Mouse (Mus musculus): ENCODE measurements around the gene Nat10.

Gene Nat10

DNA sequence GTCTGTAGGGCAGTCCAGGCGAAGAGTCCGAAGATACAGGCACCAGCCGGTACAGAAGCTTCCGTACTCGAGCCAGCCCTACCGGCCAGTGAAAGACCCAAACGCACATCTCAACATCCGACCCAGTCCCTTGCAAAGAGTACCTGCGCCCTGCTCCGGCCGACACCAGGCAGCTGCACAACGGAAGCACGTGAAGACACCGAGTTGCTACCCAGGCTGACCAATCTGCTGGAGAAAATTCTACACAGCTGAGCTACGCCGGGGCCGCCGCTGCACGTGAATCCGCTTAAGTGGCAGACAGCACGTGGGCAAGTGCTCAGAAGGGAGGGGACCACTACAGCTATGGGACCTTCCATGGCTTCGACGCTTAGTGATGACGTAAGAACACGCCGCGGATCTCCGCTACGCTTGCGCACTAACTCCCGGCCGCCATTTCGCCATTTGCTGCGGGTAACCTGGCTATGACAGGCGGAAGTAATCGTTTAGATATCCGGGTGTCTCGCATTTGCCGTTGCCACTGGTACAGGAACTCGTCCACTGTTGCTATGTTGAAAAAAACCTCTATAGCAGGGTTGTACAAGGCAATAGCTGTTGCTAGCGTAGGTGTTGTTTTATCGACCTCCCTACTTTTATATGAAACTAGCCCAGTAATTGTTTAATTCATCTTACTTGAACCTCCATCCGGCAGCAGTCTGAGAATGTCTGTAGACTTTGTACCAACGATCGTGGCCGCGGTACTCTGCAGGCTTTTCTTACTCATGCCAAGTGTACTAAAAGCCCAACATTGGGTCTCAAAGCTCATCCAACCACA lies at the start of gene Nat10:
TSS of gene Nat10 (minus strand) at position 365 of the 811 bp plus-strand sequence.
- DNase-seq: peak; percentile 98 to 99

DNA sequence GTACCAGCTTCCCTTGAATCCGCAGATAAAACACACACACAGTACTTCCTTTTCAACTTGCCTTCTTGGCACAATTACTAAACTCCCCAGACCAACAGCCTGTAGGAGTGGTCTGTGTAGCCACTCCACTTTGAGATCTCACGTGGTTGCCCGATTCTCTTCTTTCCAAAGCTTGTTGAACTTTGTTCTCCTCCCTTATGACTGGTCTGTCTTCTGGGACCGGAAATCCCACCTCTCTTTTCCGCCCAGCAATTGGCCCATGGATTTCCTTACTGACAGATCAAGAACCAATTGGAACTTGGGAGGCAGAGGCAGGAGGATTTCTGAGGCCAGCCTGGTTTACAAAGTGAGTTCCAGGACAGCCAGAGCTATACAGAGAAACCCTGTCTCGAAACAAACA lies 49.3 kb upstream of the Nat10 start:
- DNase-seq: peak; percentile 49 to 59

DNA sequence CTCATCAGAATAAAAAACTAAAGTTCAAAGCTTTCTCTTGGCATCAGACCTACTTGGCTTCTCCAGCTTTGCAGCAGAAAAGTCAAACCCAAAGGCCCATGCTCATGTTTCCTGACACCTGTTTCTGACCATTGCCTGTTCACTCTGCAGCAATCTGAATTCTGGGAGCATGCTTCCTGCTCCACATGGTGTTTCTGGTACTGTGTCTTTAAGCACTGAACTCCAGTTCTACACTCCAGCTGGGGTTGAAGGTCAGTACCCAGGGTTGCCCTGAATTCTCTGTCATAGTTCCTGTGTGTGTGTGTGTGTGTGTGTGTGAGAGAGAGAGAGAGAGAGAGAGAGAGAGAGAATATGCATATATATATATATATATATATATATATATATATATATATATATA lies 47.4 kb upstream of the Nat10 start:
- peak; percentile 35 to 52 for DNase-seq

DNA sequence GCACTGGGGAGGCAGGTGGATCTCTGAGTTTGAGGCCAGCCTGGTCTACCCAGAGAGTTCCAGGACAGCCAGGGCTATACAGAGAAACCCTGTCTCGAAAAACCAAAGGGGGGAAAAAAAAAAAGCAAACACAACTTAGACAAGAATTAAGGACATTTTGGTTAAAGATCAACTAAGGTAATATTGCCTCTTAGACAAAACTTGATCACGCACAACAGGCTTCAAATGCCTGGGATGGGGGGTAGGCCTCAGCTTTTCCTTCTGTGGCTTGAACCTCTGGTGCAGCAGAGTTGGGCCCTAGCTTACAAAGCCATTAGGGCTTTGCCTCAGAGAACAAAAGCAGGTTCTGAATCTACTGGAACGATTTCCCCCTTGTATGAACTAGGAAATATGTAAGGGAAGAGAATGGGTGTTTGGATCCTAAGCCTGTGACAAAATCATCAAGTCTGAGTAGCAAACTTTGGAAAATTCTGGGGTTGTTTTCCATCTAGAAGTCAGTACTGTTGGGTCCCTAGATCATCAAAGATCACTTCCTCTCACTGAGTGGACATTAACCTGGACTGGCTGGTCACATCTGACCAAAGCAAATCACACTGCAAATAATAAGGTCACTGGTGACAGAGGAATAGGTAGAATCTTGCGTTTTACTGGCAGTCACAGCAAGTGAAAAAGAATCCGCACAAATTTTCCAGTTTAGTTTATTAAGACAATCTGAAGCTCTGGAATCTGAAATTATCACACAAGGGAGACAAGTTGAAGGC lies 42.9 kb upstream of the Nat10 start:
- DNase-seq: no peak

DNA sequence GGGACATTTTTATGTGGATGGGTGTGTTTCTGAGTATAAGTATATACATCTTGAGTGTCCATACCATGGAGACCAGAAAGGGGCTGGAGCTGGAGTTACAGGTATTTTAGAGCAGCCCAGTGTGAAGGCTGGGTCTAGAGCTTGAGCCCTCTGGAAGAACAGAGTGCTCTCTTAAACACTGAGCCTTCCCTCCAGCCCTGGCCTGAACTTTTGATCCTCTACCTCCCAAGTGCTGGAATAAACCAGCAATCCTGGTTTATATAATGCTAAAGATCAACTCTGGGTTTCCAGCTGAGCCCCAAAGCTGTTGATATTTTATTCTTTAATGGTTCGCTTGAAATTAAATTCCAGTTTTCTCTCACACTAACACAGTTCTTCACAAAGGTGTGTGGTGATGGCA lies 41.4 kb upstream of the Nat10 start:
- DNase-seq: peak; percentile 27 to 28

DNA sequence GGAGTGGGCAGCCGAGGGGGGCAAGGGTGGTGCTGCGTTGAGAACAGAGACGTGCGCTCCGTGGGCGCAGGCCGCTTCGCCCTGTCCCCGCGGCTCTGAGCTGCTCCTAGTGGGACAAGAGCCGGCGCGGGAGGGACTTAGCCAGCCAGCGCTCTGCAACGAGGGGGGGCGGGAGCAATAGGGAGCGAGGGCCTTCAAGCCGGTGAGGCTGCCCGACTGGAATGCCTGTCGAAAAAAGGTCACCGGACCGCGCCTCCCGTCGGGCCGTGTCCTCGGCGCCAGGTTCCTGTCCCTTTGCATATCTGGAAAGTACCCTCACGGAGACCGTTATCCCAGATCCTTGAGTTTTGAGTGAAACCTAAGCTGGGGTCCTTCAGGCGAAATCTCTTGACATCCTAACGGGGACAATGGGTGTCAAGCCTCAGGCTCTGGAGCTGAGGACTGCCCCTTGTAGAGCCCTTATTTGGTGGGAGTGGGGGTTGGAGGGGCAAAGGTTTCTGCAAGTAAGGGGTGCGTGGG lies 36.5 kb upstream of the Nat10 start, which contains the start of gene Caprin1:
TSS of gene Caprin1 (minus strand) at position 159 of the 519 bp plus-strand sequence.
- DNase-seq: peak; percentile 93 to 94

DNA sequence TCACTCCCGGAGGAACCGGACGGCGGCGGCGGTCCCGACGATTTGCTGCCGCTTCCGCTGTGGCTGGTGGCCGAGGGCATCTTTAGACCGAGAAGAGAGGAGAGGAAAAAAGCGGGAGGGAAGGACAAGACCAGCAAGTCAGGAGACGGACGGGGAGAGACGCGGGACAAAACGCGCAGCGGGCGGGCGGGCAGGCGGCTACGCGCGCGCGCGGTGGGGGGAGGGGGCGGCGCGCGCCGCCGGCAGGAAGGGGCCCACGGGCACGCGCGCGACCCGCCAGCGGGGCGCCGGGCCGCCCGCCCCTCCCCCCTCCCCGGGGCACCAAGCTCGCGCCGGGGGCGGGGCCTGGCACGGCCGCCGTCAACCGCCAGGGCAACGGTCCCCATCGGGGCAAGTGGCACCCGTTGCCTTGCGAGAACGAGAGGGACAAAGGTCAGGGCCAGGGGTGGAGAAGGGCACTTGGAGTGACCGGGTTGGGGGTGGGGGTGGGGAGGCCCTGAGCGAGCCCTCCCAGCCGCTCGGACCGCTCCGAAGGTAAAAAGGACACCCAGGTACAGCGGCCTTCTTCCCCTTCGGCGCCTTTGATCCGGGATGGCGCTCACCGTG lies 35.9 kb upstream of the Nat10 start:
- DNase-seq: peak; percentile 86

DNA sequence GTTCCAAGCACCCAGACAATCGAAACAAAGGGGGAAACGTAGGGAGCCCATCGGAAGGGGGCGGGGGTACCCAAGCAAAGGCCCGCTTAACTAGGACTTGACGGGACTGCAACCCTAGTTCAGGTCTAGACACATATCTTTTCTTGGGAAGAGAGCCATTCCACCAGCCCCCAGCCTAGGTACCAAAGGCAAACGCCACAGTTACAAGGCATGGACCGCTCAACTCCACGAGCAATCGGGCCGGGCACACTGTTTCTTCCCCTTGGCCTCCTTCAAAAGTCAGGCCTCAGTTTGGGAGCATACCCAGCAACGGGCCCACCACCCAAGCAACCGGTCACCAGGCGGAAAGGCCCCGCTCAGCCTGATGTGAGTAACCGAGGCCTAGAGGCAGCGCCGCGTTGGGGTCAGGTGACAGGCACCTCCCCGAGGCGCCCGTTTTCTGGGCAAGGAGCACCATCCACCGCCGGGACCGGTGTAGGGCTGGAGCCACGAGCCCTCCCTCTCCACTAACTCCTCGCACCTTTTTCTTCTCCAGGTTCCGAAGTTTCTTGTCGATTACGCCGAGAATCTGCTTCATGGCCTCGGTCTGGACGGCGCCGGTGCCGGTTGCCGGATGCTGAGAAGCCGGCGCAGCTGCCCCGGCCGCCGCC lies 35.3 kb upstream of the Nat10 start:
- DNase-seq: peak; percentile 55 to 67

DNA sequence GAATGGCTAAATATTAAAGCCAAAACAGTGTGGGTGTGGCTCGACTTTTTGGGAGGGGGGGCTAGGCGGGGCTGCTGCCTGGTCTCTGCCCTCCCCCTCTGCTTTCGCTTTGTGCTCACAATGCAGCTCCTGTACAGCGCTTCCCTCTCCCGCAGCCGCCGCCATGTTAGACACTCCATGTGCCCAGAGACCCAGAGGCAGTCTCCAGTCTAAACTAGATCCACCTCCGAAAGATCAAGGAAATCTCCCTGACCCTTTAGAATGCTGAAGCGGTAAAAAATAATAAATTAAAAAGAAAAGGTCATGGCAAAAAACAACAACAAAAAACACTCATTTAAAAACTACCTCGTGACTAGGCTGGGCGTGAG lies 34.8 kb upstream of the Nat10 start:
- peak; percentile 68 to 77 for DNase-seq

DNA sequence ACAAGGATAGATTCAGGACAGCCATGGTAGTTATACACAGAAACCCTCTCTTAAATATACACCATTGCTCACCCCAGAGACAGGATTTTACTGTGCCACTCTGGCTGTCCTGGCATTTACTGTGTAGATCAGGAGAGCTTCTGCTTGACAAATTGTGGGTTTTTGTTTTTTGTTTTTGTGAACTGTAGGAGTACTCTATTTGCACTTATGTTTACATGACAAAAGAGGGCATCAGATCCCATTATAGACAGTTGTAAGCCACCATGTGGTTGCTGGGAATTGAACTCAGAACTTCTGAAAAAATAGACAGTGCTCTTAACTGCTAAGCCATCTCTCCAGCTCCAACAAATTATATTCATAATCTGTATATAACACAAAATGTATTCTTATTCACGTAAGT lies 30.9 kb upstream of the Nat10 start:
- no peak for DNase-seq

DNA sequence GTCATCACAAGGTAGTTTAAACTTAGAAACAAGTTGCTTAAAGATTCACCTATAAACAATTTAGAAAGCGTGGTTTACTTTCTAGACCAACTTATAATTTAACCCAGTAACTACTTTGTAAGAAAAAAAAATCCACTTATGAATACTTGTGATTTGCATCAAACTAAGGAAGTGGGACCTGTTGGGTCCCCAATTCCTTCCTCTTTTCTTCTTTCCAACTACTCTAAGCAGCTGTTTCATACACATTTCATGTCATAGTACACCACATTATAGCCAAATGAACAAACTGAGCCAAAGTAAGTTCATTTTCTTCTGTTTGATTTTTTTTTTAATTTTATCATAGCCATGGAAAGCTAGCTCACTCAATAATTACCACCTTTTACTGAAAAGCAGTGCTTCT lies 24.7 kb upstream of the Nat10 start:
- DNase-seq: no peak

DNA sequence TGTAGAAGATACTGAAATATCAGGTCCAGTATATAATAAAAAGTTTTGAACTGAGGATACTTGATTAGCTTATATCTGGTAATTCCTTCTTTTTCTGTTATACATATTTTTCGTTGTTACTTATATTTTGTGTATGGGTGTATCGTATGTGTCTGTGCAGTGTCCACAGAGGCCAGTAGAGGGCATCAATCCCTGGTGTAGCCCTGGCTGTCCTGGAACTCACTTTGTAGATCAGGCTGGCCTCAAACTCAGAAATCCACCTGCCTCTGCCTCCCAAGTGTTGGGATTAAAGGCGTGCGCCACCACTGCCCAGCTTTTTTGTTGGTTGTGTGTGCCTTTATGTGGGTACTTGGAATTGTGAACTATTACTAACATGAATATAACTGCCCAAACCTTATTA lies 23.6 kb upstream of the Nat10 start:
- no peak for DNase-seq

DNA sequence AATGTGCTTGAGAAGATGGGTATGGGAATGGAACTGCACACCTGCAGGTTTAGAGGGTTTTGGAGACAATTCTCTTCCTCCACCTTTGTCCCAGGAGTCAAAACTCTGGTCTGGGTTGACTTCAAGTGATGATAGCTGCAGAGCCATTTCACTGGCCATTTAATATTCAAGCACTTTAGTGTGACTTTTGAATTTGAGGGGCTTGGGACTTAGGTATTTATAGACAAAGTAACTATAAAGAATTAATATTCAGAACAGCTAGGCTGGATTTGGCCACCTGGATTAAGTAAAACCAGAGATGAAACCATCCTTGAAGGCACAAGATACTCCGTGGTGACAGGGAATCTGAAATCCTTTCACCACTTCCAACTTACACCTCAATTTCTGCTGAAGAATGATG lies 1.4 kb upstream of the Nat10 start:
- no peak for DNase-seq

DNA sequence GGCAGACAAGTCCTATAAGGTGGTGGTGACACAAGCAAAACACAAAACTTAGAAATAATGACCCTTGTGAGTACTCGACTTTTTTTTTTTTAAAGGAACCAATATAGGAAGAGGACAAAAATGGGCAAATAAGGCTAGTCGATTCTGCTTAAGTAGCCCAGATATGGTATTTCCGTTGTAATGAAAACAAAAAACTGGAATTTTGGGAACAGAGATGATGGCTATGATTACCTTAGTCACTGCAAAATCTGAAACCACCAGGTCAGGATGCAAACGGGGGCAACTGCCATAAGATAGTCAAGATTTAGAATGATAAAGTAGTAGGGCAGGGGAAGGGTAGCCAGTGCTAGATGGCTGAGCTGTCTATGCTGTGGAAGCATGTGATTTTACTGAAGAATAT lies 923 bp upstream of the Nat10 start:
- DNase-seq: no peak

DNA sequence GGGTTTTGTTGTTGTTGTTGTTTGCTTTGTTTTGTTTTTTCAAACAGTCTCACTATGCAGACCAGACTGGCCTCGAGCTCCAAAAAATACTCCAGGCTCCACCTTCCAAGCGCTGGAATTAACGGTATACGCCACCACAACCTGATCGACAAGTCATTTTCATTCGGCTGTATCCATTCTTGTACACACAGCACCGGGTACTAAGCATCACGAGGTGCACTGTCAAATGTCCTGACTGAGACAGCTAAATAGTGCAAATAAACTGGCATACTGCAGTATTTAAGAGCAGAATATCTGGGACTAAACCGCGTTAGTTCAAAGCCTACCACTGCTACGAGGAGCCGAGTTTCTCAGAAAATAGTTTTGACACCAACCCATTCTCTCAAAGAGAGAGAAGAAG lies 649 bp downstream of the Nat10 start:
- no peak for DNase-seq

DNA sequence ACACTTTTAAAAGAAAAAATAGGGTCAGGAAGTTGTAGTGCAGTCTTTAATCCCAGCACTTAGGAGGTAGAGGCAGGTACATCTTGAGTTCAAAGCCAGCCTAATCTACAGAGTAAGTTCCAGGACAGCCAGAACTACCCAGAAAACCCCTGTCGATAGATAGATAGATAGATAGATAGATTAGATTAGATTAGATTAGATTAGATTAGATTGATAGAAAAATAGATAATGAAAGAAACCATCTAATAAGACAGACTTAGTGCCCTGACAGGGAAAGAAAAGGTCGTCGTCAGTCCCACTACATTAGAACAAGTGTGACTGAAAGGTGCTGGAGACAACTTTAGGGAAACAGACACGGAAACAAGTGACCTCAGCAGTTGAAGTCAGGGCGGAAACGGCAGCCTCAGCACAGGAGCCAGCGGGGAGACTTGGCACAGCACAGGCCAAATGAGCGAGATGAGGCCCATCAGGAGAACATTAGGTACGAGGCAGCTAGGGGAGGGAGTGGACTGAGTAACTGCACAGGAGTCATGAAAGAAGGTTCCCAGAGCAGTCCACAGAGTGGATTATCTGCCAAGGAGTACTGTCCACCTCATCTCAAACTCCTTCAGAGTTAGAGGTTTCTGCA lies 5.5 kb downstream of the Nat10 start:
- no peak for DNase-seq

DNA sequence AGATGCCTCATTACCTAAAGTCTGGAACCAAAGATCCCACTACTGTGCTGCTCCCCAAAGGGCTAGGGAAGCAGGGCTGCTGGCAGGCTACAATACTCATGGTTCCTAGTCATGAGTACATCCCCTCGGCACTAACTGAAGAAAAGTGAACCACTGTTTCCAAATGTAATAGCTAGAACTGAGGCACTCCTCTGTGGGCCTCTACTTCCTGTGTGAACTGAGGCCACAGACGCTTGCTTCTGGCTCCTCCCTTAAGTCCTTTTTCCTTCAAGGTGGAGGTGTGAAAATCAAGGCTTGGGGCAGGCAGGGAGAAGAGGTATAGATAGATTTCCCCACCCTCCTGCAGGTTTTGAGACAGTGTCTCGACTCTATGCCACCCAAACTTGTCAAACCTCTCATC lies 6.5 kb downstream of the Nat10 start:
- DNase-seq: no peak

DNA sequence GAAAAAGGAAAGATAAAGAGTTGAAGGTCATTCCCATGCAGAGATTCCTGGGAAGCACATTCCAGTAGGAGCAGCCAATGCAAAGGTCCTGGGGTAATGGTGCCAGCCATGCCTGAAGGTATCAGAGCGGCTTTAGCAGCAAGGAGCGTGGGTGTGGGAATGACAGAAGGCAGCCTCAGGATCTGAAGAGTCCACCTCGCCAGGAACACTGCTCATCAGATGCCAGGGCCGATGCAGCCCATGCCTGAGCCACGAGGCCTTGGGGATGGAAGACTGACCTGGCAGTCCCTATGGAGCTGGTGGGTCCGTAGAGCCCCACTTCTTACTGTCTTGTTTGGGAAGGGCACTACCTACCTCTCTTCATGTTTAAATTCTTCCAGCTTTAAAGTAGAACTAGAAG lies 9.3 kb downstream of the Nat10 start:
- DNase-seq: no peak

DNA sequence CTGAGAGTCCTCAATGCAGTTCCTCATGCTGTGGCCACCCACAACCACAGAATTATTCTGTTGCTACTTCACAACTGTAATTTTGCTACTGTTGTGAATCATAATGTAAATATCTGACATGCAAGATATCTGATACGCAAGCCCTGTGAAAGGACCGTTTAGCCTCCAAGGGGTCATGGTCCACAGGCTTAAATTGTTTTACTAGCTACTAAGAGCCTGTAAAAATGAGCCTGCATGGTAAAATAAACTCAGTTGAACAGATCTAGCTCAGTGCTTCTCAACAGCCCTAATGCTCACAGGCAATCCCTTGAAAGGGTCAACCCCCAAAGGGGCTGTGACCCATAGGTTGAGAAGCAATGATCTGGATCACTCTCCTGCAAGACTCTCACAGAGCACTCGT lies 12.0 kb downstream of the Nat10 start:
- no peak for DNase-seq

DNA sequence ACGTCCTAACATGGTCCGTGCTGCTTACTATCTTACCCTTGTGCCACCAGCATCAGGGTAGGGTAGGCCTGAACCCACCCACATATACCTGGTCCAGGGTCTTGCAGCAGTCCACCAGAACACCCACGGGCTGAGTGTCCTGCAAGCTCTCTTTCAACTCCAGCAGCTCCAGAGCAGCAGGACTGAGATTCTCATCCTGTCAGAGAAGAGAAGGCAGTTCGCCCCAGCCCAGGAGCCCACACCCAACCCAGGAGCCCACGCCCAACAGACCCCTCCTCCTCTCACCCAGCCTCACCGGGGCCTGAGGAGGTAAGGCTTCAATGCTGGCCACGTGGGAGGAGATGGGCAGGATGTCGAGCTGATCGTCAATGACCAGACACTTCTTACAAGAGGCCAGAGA lies 13.2 kb downstream of the Nat10 start:
- no peak for DNase-seq

DNA sequence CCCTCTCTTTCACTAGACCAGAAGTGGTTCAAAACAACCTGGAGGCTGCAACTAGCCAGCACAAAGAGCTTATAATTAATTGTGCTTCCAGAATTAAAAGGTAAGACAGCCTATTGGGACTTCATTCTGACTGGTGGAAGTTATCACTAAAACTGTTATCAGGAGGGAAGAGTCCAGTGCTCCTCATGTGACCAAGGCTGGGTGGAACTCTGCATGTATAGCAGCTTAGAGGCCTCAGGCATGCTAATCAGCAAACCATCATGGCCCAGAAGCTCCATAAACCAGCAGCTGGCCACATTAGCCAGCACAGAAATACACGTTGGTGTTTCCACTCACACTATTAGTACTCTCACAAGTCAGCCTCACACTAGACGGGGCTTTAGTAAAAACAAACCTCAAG lies 14.3 kb downstream of the Nat10 start:
- no peak for DNase-seq

DNA sequence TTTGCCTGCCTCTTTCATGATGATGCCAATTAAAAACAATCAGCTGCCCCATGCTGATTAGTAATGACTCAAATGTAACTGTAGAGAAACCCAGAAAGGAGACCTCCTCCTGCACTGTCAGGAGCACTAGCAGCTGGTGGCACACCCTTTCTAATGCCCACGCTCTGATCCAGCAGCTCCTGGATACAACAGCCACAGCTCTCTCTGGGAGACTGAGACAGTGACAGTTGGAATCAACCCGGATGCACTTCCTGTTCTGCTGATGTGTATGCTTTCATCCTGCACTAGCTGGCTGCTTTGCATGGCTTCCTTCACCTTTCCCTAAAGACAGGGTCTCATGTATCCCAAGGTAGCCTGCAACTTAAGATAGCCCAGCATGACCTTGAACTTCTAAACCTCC lies 15.0 kb downstream of the Nat10 start:
- DNase-seq: no peak

DNA sequence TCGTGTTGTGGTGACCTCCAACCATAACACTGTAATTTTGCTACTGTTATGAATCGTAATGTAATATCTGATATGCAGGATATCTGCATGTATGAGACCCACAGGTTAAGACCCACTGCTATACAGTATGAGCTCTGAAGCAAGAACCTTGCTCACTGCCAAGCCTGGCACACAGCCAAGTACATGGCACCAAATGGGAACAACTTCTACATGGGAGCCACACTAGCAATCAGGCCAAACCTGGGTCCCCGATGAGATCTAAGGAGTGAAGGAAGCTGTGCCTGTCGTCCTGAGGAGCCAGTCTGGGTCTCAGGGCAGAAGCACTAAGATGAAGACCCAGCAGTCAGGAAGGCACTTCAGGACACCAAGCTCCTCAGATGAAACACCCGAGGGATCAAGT lies 15.6 kb downstream of the Nat10 start:
- DNase-seq: no peak
